Mouse (Mus musculus) olfactory bulb, adult 2 months (tissue): ENCODE data around the gene Slfnl1.

Experiments
- CTCF ChIP-seq: fragments of 200-500 bp; IDR thresholded peaks from 2 replicates; pipeline ENCODE4 v1.5.1; 2012; ENCODE audit warnings: low read depth, mild to moderate bottlenecking, low read length, moderate library complexity; ENCODE audit not compliant: insufficient read depth
- POLR2A ChIP-seq: fragments of 200-500 bp; IDR thresholded peaks from 2 replicates; pipeline ENCODE4 v1.6.1; 2012; ENCODE audit warnings: mild to moderate bottlenecking, low read depth, low read length, moderate library complexity; ENCODE audit not compliant: insufficient read depth

GRCm38 (mm10) chr4:120581711-120582110, 49.7 kb downstream of the Slfnl1 start:
- TF ChIP-seq POLR2A (no peak), CTCF (no peak)
